Mouse (Mus musculus): ENCODE data around the gene Sprr3.

GRCm38 (mm10) chr3:92500393-92500792, 41.9 kb upstream of the Sprr3 start, which contains the start of gene Sprr4:
- no peak for TF ChIP-seq POLR2A (IDR thresholded peaks at IDR 0.05; ENCODE audit: low read depth, low read length)
- TF ChIP-seq CTCF (IDR thresholded peaks at IDR 0.05; ENCODE audit: extremely low read depth, insufficient read depth, insufficient read length, insufficient replicate concordance), result no peak

All from spleen, adult 2 months (tissue).